Mouse (Mus musculus): ENCODE measurements around the gene Myh14. TPM values are rescaled to one million over a fixed set of nuclear protein-coding genes. Genes with fewer than 3 reads are reported as not detected.
"Not testable (repeated sequence)": the region's sequence is repeated elsewhere in the genome, so short reads cannot be mapped to it uniquely, and the experiment has no call there.

The Myh14 gene
- polyA plus RNA-seq (2015; fragmentation: Nextera tagmentation; extraction: Ambion mirVana) = 114 and 141 TPM in 2 replicates

DNA sequence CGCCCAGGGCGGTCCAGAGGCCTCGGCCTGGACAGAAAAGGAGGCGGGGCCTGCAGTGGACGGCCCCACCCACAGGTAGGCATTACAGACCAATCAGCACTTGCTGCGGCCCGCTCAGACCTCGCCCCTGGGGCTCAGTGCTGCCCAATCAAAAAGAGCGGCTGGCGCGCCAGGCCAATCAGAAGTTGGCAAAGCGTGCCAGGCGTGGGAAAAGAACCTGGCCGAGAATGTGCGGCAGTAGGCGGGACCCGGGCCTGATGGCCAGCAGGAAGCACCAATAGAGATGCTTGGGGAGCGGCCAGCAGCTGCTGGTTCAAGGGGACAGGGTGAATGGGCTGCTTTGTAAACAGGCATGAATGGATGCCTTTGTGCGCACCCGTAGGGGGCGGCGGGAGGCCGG, at the start of gene Myh14:
Myh14 (minus strand) TSS at position 41 of the 400 bp plus-strand sequence.
- Histone ChIP-seq H3K4me3 (ENCODE audit: low read depth, low read length) (peak within 1 kb of the TSS; percentile 28), H3K27me3 (replicated peaks; ENCODE audit: control insufficient read depth, insufficient read depth, low read length) (no peaks in the 10 kb centered on the region), H3K4me2 (replicated peaks; ENCODE audit: low read depth) (peak within 1 kb of the TSS; percentile 62), H3K27ac (ENCODE audit: low read depth, low read length) (peak within 1 kb of the TSS; percentile 66; the same call in 1 of the 2 replicates), H3K9ac (ENCODE audit: low read depth, low read length) (no peak within 1 kb of the TSS; the same call in 1 of the 2 replicates), H3K4me1 (replicated peaks; ENCODE audit: control insufficient read depth, insufficient read depth, low read length) (no peaks in the 10 kb centered on the region), H3K36me3 (ENCODE audit: control insufficient read depth, insufficient read depth) (no peaks in the 10 kb centered on the region), H3K9me3 (ENCODE audit: control insufficient read depth) (no peaks in the 10 kb centered on the region)
- 0% methylated on average over 23 of the region's 23 CpGs for WGBS
- peak; percentile 81 for ATAC-seq
- TF ChIP-seq CTCF (IDR thresholded peaks at IDR 0.05; ENCODE audit: low read depth) = no peak; the same call in 1 of the 2 replicates

DNA sequence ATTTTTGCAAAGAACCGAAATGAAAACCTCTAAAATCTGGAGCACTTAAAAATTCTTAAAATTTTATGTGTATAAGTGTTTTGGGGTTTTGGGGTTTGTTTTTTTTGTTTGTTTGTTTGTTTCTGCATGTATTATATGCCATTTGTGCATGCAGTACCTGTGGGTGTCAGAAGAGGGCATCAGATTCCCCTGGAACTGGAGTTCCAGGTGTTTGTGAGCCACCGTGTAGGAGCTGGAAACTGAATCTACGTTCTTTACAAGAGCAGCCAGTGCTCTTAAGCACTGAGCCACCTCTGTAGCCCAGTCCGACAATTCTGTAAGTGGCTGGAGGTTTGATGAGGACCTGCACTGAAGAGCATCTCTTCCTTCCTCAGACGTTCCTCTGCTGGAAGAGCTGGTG, 39.2 kb upstream of the Myh14 start:
- Histone ChIP-seq H3K27ac (ENCODE audit: low read depth, low read length) (no peak overlapping the region), H3K4me3 (ENCODE audit: low read depth, low read length) (no peak overlapping the region), H3K9ac (ENCODE audit: low read depth, low read length) (no peak overlapping the region), H3K27me3 (replicated peaks; ENCODE audit: control insufficient read depth, insufficient read depth, low read length) (no peaks in the 10 kb centered on the region), H3K9me3 (ENCODE audit: control insufficient read depth) (no peaks in the 10 kb centered on the region), H3K4me2 (replicated peaks; ENCODE audit: low read depth) (no peak overlapping the region), H3K36me3 (ENCODE audit: control insufficient read depth, insufficient read depth) (no peaks in the 10 kb centered on the region), H3K4me1 (replicated peaks; ENCODE audit: control insufficient read depth, insufficient read depth, low read length) (no peaks in the 10 kb centered on the region)
- WGBS = 86% methylated on average over 5 of the region's 5 CpGs
- ATAC-seq = no peak
- peak; percentile 9; the same call in 1 of the 2 replicates for TF ChIP-seq CTCF (IDR thresholded peaks at IDR 0.05; ENCODE audit: low read depth)

DNA sequence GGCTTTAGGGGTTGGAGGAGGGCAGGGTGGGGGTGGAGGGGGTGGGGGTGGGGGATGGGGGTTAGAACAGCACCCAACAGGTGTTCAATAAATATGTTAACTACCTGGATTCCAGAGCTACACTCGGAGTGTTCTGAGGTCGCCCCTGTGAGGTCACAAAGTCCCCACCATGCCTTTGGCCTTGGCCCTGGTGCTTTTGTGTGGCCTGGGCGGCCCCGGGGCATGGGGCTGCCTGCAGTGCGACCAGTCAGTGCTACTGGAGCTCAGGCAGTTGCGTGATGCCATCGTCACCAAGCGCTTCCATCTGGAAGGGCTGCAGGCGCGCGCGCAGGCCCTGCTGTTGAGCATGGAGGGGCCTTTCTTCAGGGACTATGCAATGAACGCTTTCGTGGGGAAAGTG, 37.9 kb upstream of the Myh14 start, which contains the start of gene Izumo2:
Izumo2 (plus strand) TSS at position 169 of the 400 bp plus-strand sequence.
- no peak within 1 kb of the TSS for H3K9ac ChIP-seq (ENCODE audit: low read depth, low read length)
- no peaks in the 10 kb centered on the region for H3K9me3 ChIP-seq (ENCODE audit: control insufficient read depth)
- no peak within 1 kb of the TSS for H3K4me2 ChIP-seq (replicated peaks; ENCODE audit: low read depth)
- H3K27ac ChIP-seq (ENCODE audit: low read depth, low read length) = no peak within 1 kb of the TSS
- H3K36me3 ChIP-seq (ENCODE audit: control insufficient read depth, insufficient read depth) = no peaks in the 10 kb centered on the region
- H3K27me3 ChIP-seq (replicated peaks; ENCODE audit: control insufficient read depth, insufficient read depth, low read length) = no peaks in the 10 kb centered on the region
- no peak for ATAC-seq
- no peaks in the 10 kb centered on the region for H3K4me1 ChIP-seq (replicated peaks; ENCODE audit: control insufficient read depth, insufficient read depth, low read length)
- no peak for TF ChIP-seq CTCF (IDR thresholded peaks at IDR 0.05; ENCODE audit: low read depth)
- no peak within 1 kb of the TSS for H3K4me3 ChIP-seq (ENCODE audit: low read depth, low read length)
- WGBS = 64% methylated on average over 14 of the region's 14 CpGs

DNA sequence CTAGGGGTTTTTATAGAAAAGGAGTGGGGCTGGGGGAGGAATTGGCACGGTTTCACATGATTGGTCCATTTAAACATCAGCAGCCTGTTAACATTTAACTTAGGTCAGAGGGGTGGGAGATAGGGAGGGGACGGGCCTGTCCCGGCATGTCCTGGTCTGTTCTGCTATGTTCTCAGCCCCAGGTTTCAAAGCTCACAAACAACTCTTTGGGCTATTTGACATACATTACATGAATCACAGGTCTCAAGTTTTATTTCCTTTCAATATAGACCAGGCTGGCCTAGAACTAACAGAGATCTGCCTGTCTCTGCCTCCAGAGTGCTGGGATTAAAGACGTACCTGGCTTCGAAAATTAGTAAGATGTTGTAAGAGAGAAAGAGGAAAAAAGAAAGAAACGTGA, 37.5 kb upstream of the Myh14 start:
- WGBS = 87% methylated on average over 6 of the region's 6 CpGs
- H3K4me1 ChIP-seq (replicated peaks; ENCODE audit: control insufficient read depth, insufficient read depth, low read length); H3K36me3 ChIP-seq (ENCODE audit: control insufficient read depth, insufficient read depth); H3K27ac ChIP-seq (ENCODE audit: low read depth, low read length); H3K4me2 ChIP-seq (replicated peaks; ENCODE audit: low read depth); ATAC-seq; H3K9me3 ChIP-seq (ENCODE audit: control insufficient read depth); H3K9ac ChIP-seq (ENCODE audit: low read depth, low read length); H3K4me3 ChIP-seq (ENCODE audit: low read depth, low read length); H3K27me3 ChIP-seq (replicated peaks; ENCODE audit: control insufficient read depth, insufficient read depth, low read length): not testable (repeated sequence)

DNA sequence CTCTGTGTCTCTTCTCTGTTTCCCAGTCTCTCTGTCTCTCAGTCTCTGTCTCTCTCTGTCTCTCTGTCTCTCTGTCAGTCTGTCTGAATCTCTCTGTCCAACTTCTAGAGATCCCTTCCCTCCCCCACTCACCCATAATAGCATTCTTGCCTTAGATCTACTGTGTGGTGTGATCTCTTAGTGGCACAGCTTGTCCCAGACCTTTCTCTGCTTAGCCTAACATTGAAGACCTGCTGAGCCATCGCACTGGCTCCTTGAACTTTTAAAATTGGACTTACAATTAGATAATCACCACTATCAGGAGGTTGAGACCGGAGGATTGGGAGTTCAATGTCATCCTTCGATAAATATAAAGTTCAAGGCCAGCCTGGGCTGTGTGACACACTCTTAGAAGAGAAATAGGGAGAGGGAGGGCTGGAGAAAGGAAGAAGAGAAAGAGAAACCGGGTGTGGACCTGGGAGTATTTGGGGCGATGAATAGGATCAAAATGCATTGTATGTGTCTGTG, 36.6 kb upstream of the Myh14 start:
- no peak overlapping the region for H3K4me2 ChIP-seq (replicated peaks; ENCODE audit: low read depth)
- WGBS = 81% methylated on average over 5 of the region's 5 CpGs
- no peaks in the 10 kb centered on the region for H3K27me3 ChIP-seq (replicated peaks; ENCODE audit: control insufficient read depth, insufficient read depth, low read length)
- no peak for ATAC-seq
- no peak for TF ChIP-seq CTCF (IDR thresholded peaks at IDR 0.05; ENCODE audit: low read depth)
- H3K4me3 ChIP-seq (ENCODE audit: low read depth, low read length) = no peak overlapping the region
- H3K27ac ChIP-seq (ENCODE audit: low read depth, low read length) = no peak overlapping the region
- H3K4me1 ChIP-seq (replicated peaks; ENCODE audit: control insufficient read depth, insufficient read depth, low read length) = no peaks in the 10 kb centered on the region
- H3K36me3 ChIP-seq (ENCODE audit: control insufficient read depth, insufficient read depth) = no peaks in the 10 kb centered on the region
- H3K9me3 ChIP-seq (ENCODE audit: control insufficient read depth) = no peaks in the 10 kb centered on the region
- H3K9ac ChIP-seq (ENCODE audit: low read depth, low read length) = no peak overlapping the region

DNA sequence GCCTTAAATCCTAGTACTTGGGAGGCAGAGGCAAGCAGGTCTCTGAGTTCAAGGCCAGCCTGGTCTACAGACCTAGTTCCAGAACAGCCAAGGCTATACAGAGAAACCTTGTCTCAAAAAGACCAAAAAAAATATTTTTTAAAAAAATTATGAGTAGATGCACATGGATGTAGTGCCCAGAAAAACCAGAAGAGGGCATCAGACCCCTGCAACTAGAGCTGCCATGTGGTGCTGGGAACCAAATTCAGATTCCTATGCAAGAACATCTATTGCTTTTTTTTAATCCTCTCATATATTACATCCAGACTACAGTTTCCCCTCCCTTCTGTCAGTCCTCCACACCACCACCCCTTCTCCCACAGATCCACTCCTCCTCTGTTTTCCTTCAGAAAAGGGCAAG, 35.7 kb upstream of the Myh14 start:
- TF ChIP-seq CTCF (IDR thresholded peaks at IDR 0.05; ENCODE audit: low read depth) = no peak
- H3K27ac ChIP-seq (ENCODE audit: low read depth, low read length) = no peak overlapping the region
- no peak overlapping the region for H3K9ac ChIP-seq (ENCODE audit: low read depth, low read length)
- no peaks in the 10 kb centered on the region for H3K9me3 ChIP-seq (ENCODE audit: control insufficient read depth)
- no peaks in the 10 kb centered on the region for H3K27me3 ChIP-seq (replicated peaks; ENCODE audit: control insufficient read depth, insufficient read depth, low read length)
- H3K4me3 ChIP-seq (ENCODE audit: low read depth, low read length) = no peak overlapping the region
- no peaks in the 10 kb centered on the region for H3K36me3 ChIP-seq (ENCODE audit: control insufficient read depth, insufficient read depth)
- ATAC-seq = no peak
- H3K4me2 ChIP-seq (replicated peaks; ENCODE audit: low read depth) = no peak overlapping the region
- no peaks in the 10 kb centered on the region for H3K4me1 ChIP-seq (replicated peaks; ENCODE audit: control insufficient read depth, insufficient read depth, low read length)

DNA sequence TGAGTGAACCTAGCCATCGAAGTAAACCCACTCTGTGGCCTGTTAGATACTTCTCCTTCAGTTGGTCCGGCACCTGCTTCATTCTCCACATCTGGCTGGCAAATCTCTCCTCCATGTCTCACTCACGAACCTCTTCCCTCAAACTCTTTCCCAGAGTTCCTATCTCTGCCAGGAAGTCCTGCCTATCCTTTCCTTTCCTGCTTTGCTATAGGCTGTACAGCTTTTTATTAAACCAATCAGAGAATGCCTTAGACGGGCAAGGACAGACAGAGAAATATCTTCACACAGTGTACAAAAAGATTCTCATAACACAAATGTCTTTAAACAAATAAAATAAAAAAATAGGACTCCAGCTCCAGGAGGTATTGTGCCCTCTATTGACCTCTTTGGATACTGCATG, 34.4 kb upstream of the Myh14 start:
- H3K36me3 ChIP-seq (ENCODE audit: control insufficient read depth, insufficient read depth) = no peaks in the 10 kb centered on the region
- no peak overlapping the region for H3K4me2 ChIP-seq (replicated peaks; ENCODE audit: low read depth)
- H3K27ac ChIP-seq (ENCODE audit: low read depth, low read length) = no peak overlapping the region
- whole genome bisulfite sequencing = 91% methylated on average over 4 of the region's 4 CpGs
- no peak for TF ChIP-seq CTCF (IDR thresholded peaks at IDR 0.05; ENCODE audit: low read depth)
- H3K4me3 ChIP-seq (ENCODE audit: low read depth, low read length) = no peak overlapping the region
- no peaks in the 10 kb centered on the region for H3K27me3 ChIP-seq (replicated peaks; ENCODE audit: control insufficient read depth, insufficient read depth, low read length)
- H3K9me3 ChIP-seq (ENCODE audit: control insufficient read depth) = no peaks in the 10 kb centered on the region
- H3K4me1 ChIP-seq (replicated peaks; ENCODE audit: control insufficient read depth, insufficient read depth, low read length) = no peaks in the 10 kb centered on the region
- no peak for ATAC-seq
- no peak overlapping the region for H3K9ac ChIP-seq (ENCODE audit: low read depth, low read length)

Measured in intestine, postnatal 0 days (tissue).